Mouse (Mus musculus) C2C12 (cell line): ENCODE data around the gene Ilf3. TPM values are rescaled to one million over a fixed set of nuclear protein-coding genes. Genes with fewer than 3 reads are reported as not detected.

ENCODE experiments used
- H3K27me3 ChIP-seq: one replicate; pipeline ENCODE4 v1.6.1; 2011; ENCODE audit not compliant: control insufficient read depth, insufficient read depth, insufficient read length
- H3K36me3 ChIP-seq: one replicate; pipeline ENCODE4 v1.6.1; 2011; ENCODE audit not compliant: control insufficient read depth, insufficient read depth
- H3K4me3 ChIP-seq: one replicate; pipeline ENCODE4 v1.5.1; 2011; ENCODE audit warnings: mild to moderate bottlenecking, control low read depth; ENCODE audit not compliant: poor library complexity, insufficient read depth, severe bottlenecking
- H3K79me2 ChIP-seq: one replicate; pipeline ENCODE4 v1.6.1; 2011; ENCODE audit not compliant: control insufficient read depth, insufficient read depth
- H3K79me3 ChIP-seq: one replicate; pipeline ENCODE4 v1.6.1; 2011; ENCODE audit warnings: low read depth, control low read depth
- H3ac ChIP-seq: one replicate; pipeline ENCODE3; 2011; ENCODE audit warnings: low read depth; ENCODE audit not compliant: control insufficient read depth, insufficient read length
- CEBPB ChIP-seq: IDR thresholded peaks from one replicate; pipeline ENCODE4 v1.6.1; 2011; ENCODE audit warnings: low read depth, mild to moderate bottlenecking, control low read depth, moderate library complexity
- CTCF ChIP-seq: IDR thresholded peaks from one replicate; pipeline ENCODE4 v1.5.1; 2011; ENCODE audit not compliant: control insufficient read depth, insufficient read depth, insufficient read length
- FOSL1 ChIP-seq: IDR thresholded peaks from one replicate; pipeline ENCODE4 v1.8.0; 2011; ENCODE audit warnings: mild to moderate bottlenecking, low read length; ENCODE audit not compliant: poor library complexity, insufficient read depth, severe bottlenecking
- MAX ChIP-seq: IDR thresholded peaks from one replicate; pipeline ENCODE4 v1.6.1; 2011; ENCODE audit warnings: mild to moderate bottlenecking, control low read depth
- MYOD1 ChIP-seq: IDR thresholded peaks from one replicate; pipeline ENCODE4 v1.6.1; 2011; ENCODE audit warnings: low read depth; ENCODE audit not compliant: control insufficient read depth, insufficient read length
- MYOG ChIP-seq: IDR thresholded peaks from one replicate; pipeline ENCODE4 v1.6.1; 2011; ENCODE audit not compliant: control insufficient read depth, insufficient read length; ENCODE audit errors: extremely low read depth
- USF1 ChIP-seq: IDR thresholded peaks from one replicate; pipeline ENCODE4 v1.6.1; 2011; ENCODE audit warnings: low read depth, mild to moderate bottlenecking, control low read depth, moderate library complexity
- polyA plus RNA-seq: library from polyadenylated mRNA; unstranded; fragments of >200 nt; fragmentation: generic; extraction: Trizol; gene quantifications from one replicate; pipeline ENCODE4 v1.2.1, GENCODE M21; 2012; ENCODE audit warnings: missing spikeins

The Ilf3 gene
- polyA plus RNA-seq, 1 experiment, result 66.6 TPM

GRCm38 (mm10) chr9:21351178-21351577, 16.5 kb upstream of the Ilf3 start:
- Histone ChIP-seq H3K36me3 (peaks cover 92% of the 10 kb centered on the region), H3K4me3 (no peak overlapping the region), H3K79me3 (no peaks in the 10 kb centered on the region), H3ac (no peak overlapping the region), H3K79me2 (no peaks in the 10 kb centered on the region), H3K27me3 (no peaks in the 10 kb centered on the region)
- TF ChIP-seq CEBPB, result no peak
- TF ChIP-seq FOSL1, result no peak
- TF ChIP-seq USF1, result no peak
- TF ChIP-seq MYOD1, result no peak
- no peak for TF ChIP-seq MYOG
- TF ChIP-seq MAX, result no peak
- no peak for TF ChIP-seq CTCF

- TF ChIP-seq MYOG (no peak), CEBPB (no peak), USF1 (no peak), CTCF (no peak), FOSL1 (no peak), MAX (no peak), MYOD1 (no peak)
- no peaks in the 10 kb centered on the region for H3K27me3 ChIP-seq
- H3K4me3 ChIP-seq, result no peak overlapping the region
- H3K79me2 ChIP-seq, result no peaks in the 10 kb centered on the region
- H3K79me3 ChIP-seq, result no peaks in the 10 kb centered on the region
- peaks cover 85% of the 10 kb centered on the region for H3K36me3 ChIP-seq
- no peak overlapping the region for H3ac ChIP-seq
Measured at GRCm38 (mm10) chr9:21351702-21352377, 15.8 kb upstream of the Ilf3 start.

GRCm38 (mm10) chr9:21352463-21353372, 15.0 kb upstream of the Ilf3 start:
- Histone ChIP-seq H3ac (no peak overlapping the region), H3K79me3 (no peaks in the 10 kb centered on the region), H3K79me2 (no peaks in the 10 kb centered on the region), H3K4me3 (no peak overlapping the region), H3K36me3 (peaks cover 81% of the 10 kb centered on the region), H3K27me3 (no peaks in the 10 kb centered on the region)
- TF ChIP-seq CTCF (no peak), CEBPB (no peak), USF1 (no peak), MYOD1 (no peak), FOSL1 (no peak), MYOG (no peak)

- H3K79me3 ChIP-seq, result no peaks in the 10 kb centered on the region
- no peak for TF ChIP-seq USF1
- H3K4me3 ChIP-seq, result no peak overlapping the region
- H3K27me3 ChIP-seq, result no peaks in the 10 kb centered on the region
- H3K79me2 ChIP-seq, result no peaks in the 10 kb centered on the region
- peaks cover 74% of the 10 kb centered on the region for H3K36me3 ChIP-seq
- H3ac ChIP-seq, result no peak overlapping the region
Measured at GRCm38 (mm10) chr9:21353373-21353686, 14.3 kb upstream of the Ilf3 start.

- Histone ChIP-seq H3K79me2 (no peaks in the 10 kb centered on the region), H3K79me3 (no peaks in the 10 kb centered on the region), H3ac (no peak overlapping the region), H3K36me3 (peaks cover 62% of the 10 kb centered on the region), H3K27me3 (no peaks in the 10 kb centered on the region), H3K4me3 (no peak overlapping the region)
- TF ChIP-seq MYOG (no peak), MAX (no peak), USF1 (no peak), CTCF (no peak), CEBPB (no peak), FOSL1 (no peak), MYOD1 (no peak)
Measured at GRCm38 (mm10) chr9:21354796-21355195, 12.9 kb upstream of the Ilf3 start.
